In the genomic region with DNA sequence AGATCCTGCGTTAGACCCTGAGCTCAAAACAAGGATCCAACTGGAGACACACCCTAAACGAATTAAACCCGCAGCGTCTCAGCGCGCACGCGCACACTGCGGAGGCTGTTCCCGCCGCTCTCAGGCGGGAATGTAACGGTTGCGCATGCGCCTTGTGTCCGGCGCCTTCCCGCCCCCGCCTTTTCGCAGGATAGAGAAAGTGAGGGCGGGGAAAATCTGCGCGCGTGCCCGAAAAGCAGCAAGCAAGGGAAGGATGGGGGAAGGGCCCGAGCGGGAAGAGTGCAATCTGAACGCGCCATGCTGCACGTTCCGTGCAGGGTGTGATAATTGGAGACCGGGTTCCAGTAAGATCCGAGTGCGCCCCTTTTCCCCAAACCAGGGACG, we compare ENCODE assay signal across 8 mouse cellular contexts. TPM values are rescaled to one million over a fixed set of nuclear protein-coding genes. Genes with fewer than 3 reads are reported as not detected.
A peak's percentile ranks its signal among the peaks of the same experiment; 100 is the strongest.
DNase-seq lines count a peak whose midpoint lies in the region; ATAC-seq and TF ChIP-seq lines count a peak whose summit lies in the region.

No protein-coding gene starts in this region.

- H3K9me3 ChIP-seq in embryonic facial prominence, embryonic 13.5 days: no peaks in the 10 kb centered on the region
- no peaks in the 10 kb centered on the region for H3K9me3 ChIP-seq in limb, embryonic 12.5 days
- no peaks in the 10 kb centered on the region for H3K9me3 ChIP-seq in midbrain, embryonic 14.5 days (ENCODE audit: control insufficient read depth, low read length)

- no peak for TF ChIP-seq EP300 in heart, adult 2 months (IDR thresholded peaks at IDR 0.05; ENCODE audit: insufficient read depth, low read depth, low read length)

- WGBS in embryonic facial prominence, embryonic 13.5 days: under 1% methylated on average over 35 of the region's 35 CpGs
- WGBS in heart, adult 2 months: under 1% methylated on average over 35 of the region's 35 CpGs
- under 1% methylated on average over 35 of the region's 35 CpGs for WGBS in limb, embryonic 12.5 days
- under 1% methylated on average over 35 of the region's 35 CpGs for WGBS in midbrain, embryonic 14.5 days

- no peak for TF ChIP-seq POLR2A in heart, adult 2 months (IDR thresholded peaks at IDR 0.05; ENCODE audit: insufficient read depth, low read depth, low read length)

- intact Hi-C loops in heart, adult 2 months (cut with DNase I): loop anchor here (1.0 to 2.0 kb wide), 3 partner anchors 19 to 59 kb away; partner anchors contain the start of genes Gm49450 and Tuba1a

- ATAC-seq in embryonic facial prominence, embryonic 13.5 days (ENCODE audit: insufficient number of reproducible peaks, insufficient read depth, low FRiP score, low TSS enrichment, low read depth): peak; percentile 81
- ATAC-seq in limb, embryonic 12.5 days (ENCODE audit: insufficient number of reproducible peaks, insufficient read depth, low FRiP score, low TSS enrichment, low read depth): peak; percentile 74
- peak; percentile 87 for ATAC-seq in midbrain, embryonic 14.5 days (ENCODE audit: low FRiP score, low TSS enrichment)

- H3K36me3 ChIP-seq in embryonic facial prominence, embryonic 13.5 days: peaks cover 9% of the 10 kb centered on the region
- peaks cover 6% of the 10 kb centered on the region for H3K36me3 ChIP-seq in heart, adult 2 months (ENCODE audit: control insufficient read depth, insufficient read depth, low read length)
- peaks cover 17% of the 10 kb centered on the region for H3K36me3 ChIP-seq in limb, embryonic 12.5 days
- H3K36me3 ChIP-seq in midbrain, embryonic 14.5 days (ENCODE audit: control insufficient read depth, insufficient read depth, low read length): peaks cover 18% of the 10 kb centered on the region

- TF ChIP-seq CTCF in heart, adult 2 months (IDR thresholded peaks at IDR 0.05): no peak

- peak overlapping the region; percentile 76 for H3K4me3 ChIP-seq in embryonic facial prominence, embryonic 13.5 days
- H3K4me3 ChIP-seq in heart, adult 2 months: peak overlapping the region; percentile 90
- H3K4me3 ChIP-seq in limb, embryonic 12.5 days (replicated peaks): peak overlapping the region; percentile 73
- H3K4me3 ChIP-seq in midbrain, embryonic 14.5 days (replicated peaks; ENCODE audit: low read depth, low read length): peak overlapping the region; percentile 73

- no peaks in the 10 kb centered on the region for H3K79me2 ChIP-seq in heart, adult 2 months (replicated peaks; ENCODE audit: control insufficient read depth, insufficient read depth, low read length)

- peak overlapping the region; percentile 88 for H3K4me2 ChIP-seq in embryonic facial prominence, embryonic 13.5 days
- peak overlapping the region; percentile 97 for H3K4me2 ChIP-seq in limb, embryonic 12.5 days
- H3K4me2 ChIP-seq in midbrain, embryonic 14.5 days (ENCODE audit: low read length): peak overlapping the region; percentile 86

- H3K27ac ChIP-seq in embryonic facial prominence, embryonic 13.5 days: peak overlapping the region; percentile 99
- peak overlapping the region; percentile 95 for H3K27ac ChIP-seq in heart, adult 2 months
- H3K27ac ChIP-seq in limb, embryonic 12.5 days: peak overlapping the region; percentile 98
- H3K27ac ChIP-seq in midbrain, embryonic 14.5 days (replicated peaks; ENCODE audit: low read depth, low read length): peak overlapping the region; percentile 98

- peak; percentile 95 for DNase-seq in 416B (ENCODE audit: low read depth)
- peak; percentile 82 to 88 for DNase-seq in adrenal gland, postnatal 4 days (ENCODE audit: low spot score in 2 of 2)
- peak; percentile 93 to 97 for DNase-seq in heart, adult 2 months
- DNase-seq in kidney, adult 8-10 months: peak; percentile 96
- peak; percentile 100 for DNase-seq in midbrain, embryonic 14.5 days
- DNase-seq in spleen, adult 12 weeks (ENCODE audit: low spot score): peak; percentile 89

- no peaks in the 10 kb centered on the region for H3K27me3 ChIP-seq in embryonic facial prominence, embryonic 13.5 days
- no peaks in the 10 kb centered on the region for H3K27me3 ChIP-seq in heart, adult 2 months (ENCODE audit: control insufficient read depth, insufficient read depth, low read length)
- H3K27me3 ChIP-seq in limb, embryonic 12.5 days: no peaks in the 10 kb centered on the region
- no peaks in the 10 kb centered on the region for H3K27me3 ChIP-seq in midbrain, embryonic 14.5 days (ENCODE audit: control insufficient read depth, insufficient read depth, low read length)

- peaks cover 20% of the 10 kb centered on the region for H3K4me1 ChIP-seq in embryonic facial prominence, embryonic 13.5 days
- peaks cover 3% of the 10 kb centered on the region for H3K4me1 ChIP-seq in heart, adult 2 months (ENCODE audit: control insufficient read depth, insufficient read depth, low read length)
- H3K4me1 ChIP-seq in limb, embryonic 12.5 days (replicated peaks): peaks cover 20% of the 10 kb centered on the region
- peaks cover 15% of the 10 kb centered on the region for H3K4me1 ChIP-seq in midbrain, embryonic 14.5 days (ENCODE audit: control insufficient read depth, insufficient read depth, low read length)

- H3K9ac ChIP-seq in embryonic facial prominence, embryonic 13.5 days: peak overlapping the region; percentile 95
- H3K9ac ChIP-seq in heart, adult 2 months (ENCODE audit: low read depth, low read length): peak overlapping the region; percentile 89
- peak overlapping the region; percentile 94 for H3K9ac ChIP-seq in limb, embryonic 12.5 days (replicated peaks)
- peak overlapping the region; percentile 84 for H3K9ac ChIP-seq in midbrain, embryonic 14.5 days (replicated peaks; ENCODE audit: low read length)

RNA-seq across cellular contexts. Expression of gene Tuba1b, which starts 0.5 kb away (rescaled TPM):
- total RNA-seq in adrenal gland, postnatal 4 days (2021): 100 to 1,000 TPM; 512 to 526 TPM
- 1,422 and 1,651 TPM in 2 replicates for polyA plus RNA-seq in embryonic facial prominence, embryonic 13.5 days (2015; fragmentation: Nextera tagmentation; extraction: Ambion mirVana)
- 100 to 1,000 TPM; 129 to 144 TPM for total RNA-seq in heart, adult 2 months (2021)
- 534 and 728 TPM in 2 replicates for polyA plus RNA-seq in heart, adult 2 months (2012; rRNA removed)
- polyA plus RNA-seq in limb, embryonic 12.5 days (2016; fragmentation: Nextera tagmentation; extraction: Ambion mirVana): 1,691 and 1,695 TPM in 2 replicates
- 1,095 and 1,120 TPM in 2 replicates for polyA plus RNA-seq in midbrain, embryonic 14.5 days (2014; fragmentation: Nextera tagmentation; extraction: Ambion mirVana)

RNA-seq across cellular contexts. Expression of gene Lmbr1l, which starts 15.8 kb away (rescaled TPM):
- 10 to 100 TPM; 41.5 to 45.9 TPM for total RNA-seq in adrenal gland, postnatal 4 days (2021)
- polyA plus RNA-seq in embryonic facial prominence, embryonic 13.5 days (2015; fragmentation: Nextera tagmentation; extraction: Ambion mirVana): 26.8 and 27.8 TPM in 2 replicates
- total RNA-seq in heart, adult 2 months (2021): 10 to 100 TPM in 1 of 2 experiments, 1 to 10 TPM in 1; 7.1 to 11.1 TPM
- polyA plus RNA-seq in heart, adult 2 months (2012; rRNA removed): 23.2 and 25.0 TPM in 2 replicates
- polyA plus RNA-seq in limb, embryonic 12.5 days (2016; fragmentation: Nextera tagmentation; extraction: Ambion mirVana): 23.4 and 24.1 TPM in 2 replicates
- polyA plus RNA-seq in midbrain, embryonic 14.5 days (2014; fragmentation: Nextera tagmentation; extraction: Ambion mirVana): 11.2 and 19.4 TPM in 2 replicates

RNA-seq across cellular contexts. Expression of gene Gm49450, which starts 19.5 kb away (rescaled TPM):
- not detected for total RNA-seq in adrenal gland, postnatal 4 days (2021)
- polyA plus RNA-seq in embryonic facial prominence, embryonic 13.5 days (2015; fragmentation: Nextera tagmentation; extraction: Ambion mirVana): not detected in 2 replicates
- total RNA-seq in heart, adult 2 months (2021): not detected
- 26.2 TPM in 1 of 2 replicates, not detected in the other for polyA plus RNA-seq in heart, adult 2 months (2012; rRNA removed)
- polyA plus RNA-seq in limb, embryonic 12.5 days (2016; fragmentation: Nextera tagmentation; extraction: Ambion mirVana): not detected in 2 replicates
- not detected in 2 replicates for polyA plus RNA-seq in midbrain, embryonic 14.5 days (2014; fragmentation: Nextera tagmentation; extraction: Ambion mirVana)

RNA-seq across cellular contexts. Expression of gene Tuba1a, which starts 19.7 kb away (rescaled TPM):
- total RNA-seq in adrenal gland, postnatal 4 days (2021): 100 to 1,000 TPM; 323 to 446 TPM
- 1,291 and 1,480 TPM in 2 replicates for polyA plus RNA-seq in embryonic facial prominence, embryonic 13.5 days (2015; fragmentation: Nextera tagmentation; extraction: Ambion mirVana)
- 10 to 100 TPM; 57.0 to 85.0 TPM for total RNA-seq in heart, adult 2 months (2021)
- 165 and 235 TPM in 2 replicates for polyA plus RNA-seq in heart, adult 2 months (2012; rRNA removed)
- 1,314 and 1,328 TPM in 2 replicates for polyA plus RNA-seq in limb, embryonic 12.5 days (2016; fragmentation: Nextera tagmentation; extraction: Ambion mirVana)
- polyA plus RNA-seq in midbrain, embryonic 14.5 days (2014; fragmentation: Nextera tagmentation; extraction: Ambion mirVana): 17,220 and 18,751 TPM in 2 replicates

RNA-seq across cellular contexts. Expression of gene Dhh, which starts 35.5 kb away (rescaled TPM):
- total RNA-seq in adrenal gland, postnatal 4 days (2021): 1 to 10 TPM; 2.1 to 2.9 TPM
- polyA plus RNA-seq in embryonic facial prominence, embryonic 13.5 days (2015; fragmentation: Nextera tagmentation; extraction: Ambion mirVana): 0.52 and 0.54 TPM in 2 replicates
- 1 to 10 TPM in 1 of 2 experiments, under 1 TPM in 1; 0.73 to 1.5 TPM for total RNA-seq in heart, adult 2 months (2021)
- 0.94 and 1.8 TPM in 2 replicates for polyA plus RNA-seq in heart, adult 2 months (2012; rRNA removed)
- polyA plus RNA-seq in limb, embryonic 12.5 days (2016; fragmentation: Nextera tagmentation; extraction: Ambion mirVana): 0.52 and 0.74 TPM in 2 replicates
- 0.36 and 0.57 TPM in 2 replicates for polyA plus RNA-seq in midbrain, embryonic 14.5 days (2014; fragmentation: Nextera tagmentation; extraction: Ambion mirVana)

Comparison
In these comparisons a context has a peak if more than half of its experiments do, and no peak if none do; other contexts are left out.
1. Peak in every context shown above with its lines: DNase-seq, ATAC-seq, H3K4me3 ChIP-seq and H3K27ac ChIP-seq.